Mouse (Mus musculus) heart, postnatal 14 days (tissue): ENCODE data around the gene Nmt2. TPM values are rescaled to one million over a fixed set of nuclear protein-coding genes. Genes with fewer than 3 reads are reported as not detected.

ENCODE experiments used
- DNase-seq, 2 experiments: peaks; one replicate each; pipeline ENCODE4 v3.0.0; 2021 to 2022
- intact Hi-C: fragments of 180-260 bp; cut with DNase I; formaldehyde crosslinking; loops from one replicate; pipeline ENCODE4 v1.15.1; 2025
- long read RNA-seq, 2 experiments: library from polyadenylated mRNA; stranded (forward); transcript quantifications; one replicate each; pipeline ENCODE4 v2.0.0; 2021
- total RNA-seq, 2 experiments: library from RNA; stranded (reverse); gene quantifications; 2 replicates each; pipeline ENCODE4 v1.2.3; 2021

Gene Nmt2
- 10 to 100 TPM; 11.2 to 12.5 TPM for total RNA-seq
- long read RNA-seq, experiment 1, full-length matches to known transcripts: 3 of 3 reads
- long read RNA-seq, experiment 1, partial matches to known transcripts: 0 of 3 reads
- long read RNA-seq, experiment 1, other reads (novel, unspliced or antisense): 0 of 3 reads
- long read RNA-seq, experiment 2, full-length matches to known transcripts: 4 of 4 reads
- long read RNA-seq, experiment 2, partial matches to known transcripts: 0 of 4 reads
- long read RNA-seq, experiment 2, other reads (novel, unspliced or antisense): 0 of 4 reads

GRCm38 (mm10) chr2:3283602-3284472 is at the start of gene Nmt2:
Gene Nmt2, plus strand, starts transcription at chr2:3284212.
- peak; percentile 99 for DNase-seq
- intact Hi-C loops: loop anchor here (2.0 to 5.0 kb wide), 2 partner anchors 49 to 167 kb away; partner anchors contain the start of gene Rpp38

GRCm38 (mm10) chr2:3239255-3239654 is 44.8 kb upstream of the Nmt2 start:
- DNase-seq: no peak
- intact Hi-C loops: no loop called here

GRCm38 (mm10) chr2:3244251-3244650 is 39.8 kb upstream of the Nmt2 start:
- DNase-seq: no peak
- intact Hi-C loops: no loop called here

- intact Hi-C loops: no loop called here
- no peak for DNase-seq
These were observed 32.7 kb upstream of the Nmt2 start for GRCm38 (mm10) chr2:3251309-3251708.

GRCm38 (mm10) chr2:3266466-3266865 is 17.5 kb upstream of the Nmt2 start:
- intact Hi-C loops: no loop called here
- DNase-seq: no peak

- intact Hi-C loops: no loop called here
- no peak for DNase-seq
These were observed 16.1 kb upstream of the Nmt2 start for GRCm38 (mm10) chr2:3267879-3268278.

- intact Hi-C loops: no loop called here
- DNase-seq: no peak
These were observed 10.7 kb upstream of the Nmt2 start for GRCm38 (mm10) chr2:3273349-3273748.

- intact Hi-C loops: no loop called here
These were observed 7.9 kb upstream of the Nmt2 start for GRCm38 (mm10) chr2:3276106-3276505.

GRCm38 (mm10) chr2:3277502-3277901 is 6.5 kb upstream of the Nmt2 start:
- DNase-seq: no peak
- intact Hi-C loops: no loop called here

More at GRCm38 (mm10) chr2:3276106-3276505, 7.9 kb upstream of the Nmt2 start:
- no peak for DNase-seq

- no peak for DNase-seq
- intact Hi-C loops: loop anchor here (5.0 kb wide), 1 partner anchor 164 kb away; no protein-coding TSS in a partner anchor
These were observed 2.7 kb upstream of the Nmt2 start for GRCm38 (mm10) chr2:3281311-3281710.

GRCm38 (mm10) chr2:3282866-3283601 is 978 bp upstream of the Nmt2 start:
- intact Hi-C loops: loop anchor here (5.0 kb wide), 1 partner anchor 166 kb away; no protein-coding TSS in a partner anchor
- no peak for DNase-seq

GRCm38 (mm10) chr2:3284473-3285180 is 615 bp downstream of the Nmt2 start:
- intact Hi-C loops: loop anchor here (2.0 to 5.0 kb wide), 2 partner anchors 48 to 167 kb away; partner anchors contain the start of gene Rpp38
- peak; percentile 45 to 53 for DNase-seq

- peak in 1 of 2 experiments; percentile 7 for DNase-seq
- intact Hi-C loops: loop anchor here (2.0 kb wide), 1 partner anchor 48 kb away; the partner anchor contains the start of gene Rpp38
These were observed 1.1 kb downstream of the Nmt2 start for GRCm38 (mm10) chr2:3285181-3285530.

- intact Hi-C loops: loop anchor here (2.0 kb wide), 1 partner anchor 47 kb away; the partner anchor contains the start of gene Rpp38
- no peak for DNase-seq
These were observed 1.7 kb downstream of the Nmt2 start for GRCm38 (mm10) chr2:3285709-3286108.

- DNase-seq: no peak
- intact Hi-C loops: no loop called here
These were observed 2.2 kb downstream of the Nmt2 start for GRCm38 (mm10) chr2:3286243-3286642.

- no peak for DNase-seq
- intact Hi-C loops: no loop called here
These were observed 5.6 kb downstream of the Nmt2 start for GRCm38 (mm10) chr2:3289581-3289980.

GRCm38 (mm10) chr2:3292170-3292569 is 8.2 kb downstream of the Nmt2 start:
- DNase-seq: no peak
- intact Hi-C loops: no loop called here

GRCm38 (mm10) chr2:3295826-3296225 is 11.8 kb downstream of the Nmt2 start:
- no peak for DNase-seq
- intact Hi-C loops: no loop called here

GRCm38 (mm10) chr2:3305426-3306025 is 21.5 kb downstream of the Nmt2 start:
- DNase-seq: peak in 1 of 2 experiments; percentile 7
- intact Hi-C loops: no loop called here

- intact Hi-C loops: no loop called here
- no peak for DNase-seq
These were observed 39.1 kb downstream of the Nmt2 start for GRCm38 (mm10) chr2:3323132-3323531.
